Mouse (Mus musculus): Measurements from ENCODE around the gene Sox5. TPM values are rescaled to one million over a fixed set of nuclear protein-coding genes. Genes with fewer than 3 reads are reported as not detected.
A peak's percentile ranks its signal among the peaks of the same experiment; 100 is the strongest.

Sox5 gene
- polyA plus RNA-seq, 1 experiment from 2014 or later: 43.3 TPM

DNA sequence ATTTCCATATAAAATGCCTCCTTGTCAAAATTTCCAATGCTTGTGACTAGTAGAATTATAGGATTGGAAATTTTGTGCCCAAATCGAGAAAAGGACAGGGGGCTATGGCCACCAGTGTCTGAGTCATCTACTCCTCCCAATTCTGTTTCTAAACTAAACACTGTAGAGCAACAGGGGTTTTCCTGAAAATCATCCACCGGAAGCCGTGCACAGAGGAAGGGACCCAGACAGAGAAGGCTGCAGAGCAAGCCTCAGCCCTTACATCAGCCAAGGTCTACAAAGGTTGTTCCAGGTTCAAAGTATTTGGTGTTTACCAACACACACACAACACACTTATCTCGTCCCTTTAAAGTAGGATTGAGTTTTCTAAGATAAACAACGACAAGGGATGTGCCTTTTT is 824.7 kb downstream of the Sox5 start:
- Histone ChIP-seq H3K9me3 (replicated peaks; ENCODE audit: control insufficient read depth, low read length, poor library complexity, severe bottlenecking) (no peaks in the 10 kb centered on the region), H3K9ac (ENCODE audit: low read depth, low read length) (no peak overlapping the region), H3K4me1 (ENCODE audit: control insufficient read depth, insufficient read depth, low read length) (no peaks in the 10 kb centered on the region), H3K27me3 (ENCODE audit: control insufficient read depth, insufficient read depth, low read depth, low read length) (no peaks in the 10 kb centered on the region), H3K36me3 (ENCODE audit: control insufficient read depth, insufficient read depth, low read length) (no peaks in the 10 kb centered on the region), H3K4me2 (ENCODE audit: low read length) (no peak overlapping the region), H3K27ac (ENCODE audit: low read length) (no peak overlapping the region), H3K4me3 (ENCODE audit: low read depth, low read length) (no peak overlapping the region)
- WGBS: 87% methylated on average over 5 of the region's 5 CpGs
- ATAC-seq: no peak

DNA sequence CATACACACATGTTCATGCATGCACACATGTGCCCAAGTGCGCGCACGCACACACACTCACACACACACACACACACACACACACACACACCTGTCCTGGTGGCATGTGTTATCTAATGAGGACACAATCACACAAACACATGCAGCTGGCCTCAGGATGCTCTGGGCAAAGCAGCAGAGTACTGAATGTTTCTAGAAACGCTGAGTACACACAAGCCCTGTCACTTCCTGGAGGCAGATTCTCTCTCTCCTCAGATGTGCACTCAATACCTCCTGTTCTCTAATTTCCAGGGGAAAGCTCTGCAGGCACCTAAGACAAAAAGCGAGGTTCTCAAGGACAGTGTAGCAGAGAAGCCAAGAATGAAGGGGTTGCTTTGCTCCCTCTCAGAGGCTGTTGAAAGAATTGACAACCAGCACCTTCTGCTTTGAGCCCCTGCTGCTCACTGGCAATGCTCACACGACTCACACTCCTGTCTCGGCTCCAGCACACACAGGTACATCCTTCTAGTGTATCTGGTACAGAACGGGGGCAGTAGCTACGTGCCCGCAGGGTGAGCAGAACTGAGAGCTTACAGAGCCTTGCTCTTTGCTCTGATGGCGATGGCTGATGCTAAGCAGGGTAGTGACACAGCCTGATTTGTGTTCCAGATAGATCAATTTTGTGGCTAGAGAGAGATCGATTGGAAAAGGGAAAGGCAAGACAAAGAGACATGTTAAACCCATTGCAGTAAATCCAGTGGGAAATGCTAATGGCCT is 833.0 kb downstream of the Sox5 start:
- no peak overlapping the region for H3K4me2 ChIP-seq (ENCODE audit: low read length)

DNA sequence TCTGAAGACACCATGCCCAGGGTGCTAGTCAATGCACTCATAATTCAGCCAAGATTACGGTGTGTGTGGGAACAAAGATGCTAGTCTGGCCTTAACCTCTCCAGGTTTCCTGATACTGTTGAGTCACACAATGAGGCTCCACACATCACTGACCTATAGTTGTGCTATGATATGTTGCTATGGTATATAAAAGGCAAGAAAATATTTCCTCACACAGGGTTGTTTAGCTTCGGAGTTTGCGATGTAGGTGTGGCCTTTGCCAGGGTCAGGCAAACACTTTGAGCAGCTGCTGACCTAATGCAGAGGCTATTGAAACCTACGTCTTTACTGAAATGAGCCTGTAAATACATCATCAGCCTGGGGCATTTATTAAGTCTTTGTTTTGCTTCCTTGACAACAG is 833.7 kb downstream of the Sox5 start:
- H3K4me2 ChIP-seq (ENCODE audit: low read length): no peak overlapping the region
- H3K4me1 ChIP-seq (ENCODE audit: control insufficient read depth, insufficient read depth, low read length): peaks cover 5% of the 10 kb centered on the region
- H3K36me3 ChIP-seq (ENCODE audit: control insufficient read depth, insufficient read depth, low read length): no peaks in the 10 kb centered on the region
- 89% methylated on average over 4 of the region's 4 CpGs for WGBS
- ATAC-seq: no peak
- no peak overlapping the region for H3K4me3 ChIP-seq (ENCODE audit: low read depth, low read length)
- H3K9ac ChIP-seq (ENCODE audit: low read depth, low read length): no peak overlapping the region
- H3K27me3 ChIP-seq (ENCODE audit: control insufficient read depth, insufficient read depth, low read depth, low read length): no peaks in the 10 kb centered on the region
- no peaks in the 10 kb centered on the region for H3K9me3 ChIP-seq (replicated peaks; ENCODE audit: control insufficient read depth, low read length, poor library complexity, severe bottlenecking)
- no peak overlapping the region for H3K27ac ChIP-seq (ENCODE audit: low read length)

More for the DNA sequence above, 833.0 kb downstream of the Sox5 start:
- H3K27me3 ChIP-seq (ENCODE audit: control insufficient read depth, insufficient read depth, low read depth, low read length): no peaks in the 10 kb centered on the region
- H3K9me3 ChIP-seq (replicated peaks; ENCODE audit: control insufficient read depth, low read length, poor library complexity, severe bottlenecking): no peaks in the 10 kb centered on the region
- H3K9ac ChIP-seq (ENCODE audit: low read depth, low read length): peak overlapping the region; percentile 30; the same call in 1 of the 2 replicates
- no peak overlapping the region for H3K4me3 ChIP-seq (ENCODE audit: low read depth, low read length)
- no peaks in the 10 kb centered on the region for H3K36me3 ChIP-seq (ENCODE audit: control insufficient read depth, insufficient read depth, low read length)
- H3K4me1 ChIP-seq (ENCODE audit: control insufficient read depth, insufficient read depth, low read length): peaks cover 5% of the 10 kb centered on the region
- H3K27ac ChIP-seq (ENCODE audit: low read length): peak overlapping the region; percentile 36
- ATAC-seq: 0 out of 2 replicates have a peak, but pooled peaks have one; percentile 39
- 62% methylated on average over 12 of the region's 12 CpGs for WGBS

DNA sequence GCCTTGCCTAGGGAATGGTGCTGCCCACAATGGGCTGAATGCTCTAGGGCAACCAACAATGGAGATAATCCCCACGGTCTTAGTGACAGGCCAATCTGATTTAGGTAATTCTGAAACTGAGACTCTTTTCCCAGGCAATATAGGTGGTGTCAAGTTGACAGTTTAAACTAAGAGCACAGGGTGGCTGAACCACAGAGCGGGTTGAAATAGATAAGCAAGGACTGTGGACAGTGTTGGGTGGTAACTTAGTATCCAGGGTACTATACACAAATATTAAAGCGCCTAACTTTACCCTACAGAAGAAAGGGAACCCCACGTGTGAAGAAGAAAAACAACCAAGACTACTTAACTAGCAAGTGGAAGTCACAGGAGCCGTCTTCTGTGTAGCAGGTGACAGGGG is 838.7 kb downstream of the Sox5 start:
- Histone ChIP-seq H3K4me1 (ENCODE audit: control insufficient read depth, insufficient read depth, low read length) (peaks cover 2% of the 10 kb centered on the region; the same call in 1 of the 2 replicates), H3K9me3 (replicated peaks; ENCODE audit: control insufficient read depth, low read length, poor library complexity, severe bottlenecking) (no peaks in the 10 kb centered on the region), H3K27ac (ENCODE audit: low read length) (no peak overlapping the region), H3K9ac (ENCODE audit: low read depth, low read length) (no peak overlapping the region), H3K36me3 (ENCODE audit: control insufficient read depth, insufficient read depth, low read length) (no peaks in the 10 kb centered on the region), H3K4me2 (ENCODE audit: low read length) (no peak overlapping the region), H3K4me3 (ENCODE audit: low read depth, low read length) (no peak overlapping the region), H3K27me3 (ENCODE audit: control insufficient read depth, insufficient read depth, low read depth, low read length) (no peaks in the 10 kb centered on the region)
- WGBS: 82% methylated on average over 5 of the region's 5 CpGs
- no peak for ATAC-seq

DNA sequence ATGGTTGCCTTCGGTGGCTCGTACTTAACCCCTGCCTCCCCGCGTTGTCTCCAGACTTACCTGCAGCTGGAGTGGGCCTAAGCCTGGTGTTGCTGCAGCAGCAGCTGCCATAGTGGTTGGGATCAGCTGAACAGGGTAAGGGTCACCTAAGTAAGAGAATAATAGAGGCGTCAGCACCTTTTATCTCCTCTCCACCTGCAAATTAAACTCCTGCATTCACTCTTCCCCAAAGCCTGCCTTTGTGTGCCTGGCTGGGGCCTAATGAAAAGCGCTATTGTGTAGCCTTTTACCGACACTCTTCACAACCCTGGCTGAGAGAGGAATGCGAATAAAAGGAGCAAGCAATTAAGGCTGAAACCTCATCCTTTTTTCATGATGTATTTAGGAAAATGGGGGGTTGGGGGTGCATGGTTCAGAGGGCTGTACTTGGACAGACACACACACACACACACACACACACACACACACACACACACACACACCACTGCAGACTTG is 840.4 kb downstream of the Sox5 start:
- peaks cover 2% of the 10 kb centered on the region; the same call in 1 of the 2 replicates for H3K4me1 ChIP-seq (ENCODE audit: control insufficient read depth, insufficient read depth, low read length)
- H3K27ac ChIP-seq (ENCODE audit: low read length): no peak overlapping the region
- WGBS: 10% methylated on average over 8 of the region's 8 CpGs
- H3K9ac ChIP-seq (ENCODE audit: low read depth, low read length): no peak overlapping the region
- peak; percentile 62 for ATAC-seq
- H3K27me3 ChIP-seq (ENCODE audit: control insufficient read depth, insufficient read depth, low read depth, low read length): no peaks in the 10 kb centered on the region
- H3K4me2 ChIP-seq (ENCODE audit: low read length): no peak overlapping the region
- H3K9me3 ChIP-seq (replicated peaks; ENCODE audit: control insufficient read depth, low read length, poor library complexity, severe bottlenecking): no peaks in the 10 kb centered on the region
- H3K36me3 ChIP-seq (ENCODE audit: control insufficient read depth, insufficient read depth, low read length): no peaks in the 10 kb centered on the region
- no peak overlapping the region for H3K4me3 ChIP-seq (ENCODE audit: low read depth, low read length)

DNA sequence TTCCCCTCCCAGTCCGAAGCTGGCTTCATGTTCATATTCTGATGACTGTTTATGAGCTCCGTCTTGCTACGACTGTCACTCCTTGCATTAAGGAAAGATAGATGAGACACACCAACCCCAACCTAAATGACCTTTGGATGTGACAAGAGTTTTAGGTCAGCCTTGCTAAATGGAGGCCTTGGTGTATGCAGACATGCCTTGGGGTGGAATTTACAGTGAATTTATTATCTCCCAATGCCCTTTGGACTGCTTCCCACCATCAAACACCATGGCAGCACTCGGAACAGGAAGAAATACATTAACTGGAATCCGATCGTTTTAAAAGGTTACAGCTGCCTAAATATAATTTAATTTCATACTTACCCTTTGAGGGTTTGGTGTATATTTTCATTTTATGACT is 858.6 kb downstream of the Sox5 start:
- Histone ChIP-seq H3K36me3 (ENCODE audit: control insufficient read depth, insufficient read depth, low read length) (no peaks in the 10 kb centered on the region), H3K27ac (ENCODE audit: low read length) (no peak overlapping the region), H3K9me3 (replicated peaks; ENCODE audit: control insufficient read depth, low read length, poor library complexity, severe bottlenecking) (no peaks in the 10 kb centered on the region), H3K27me3 (ENCODE audit: control insufficient read depth, insufficient read depth, low read depth, low read length) (no peaks in the 10 kb centered on the region), H3K4me2 (ENCODE audit: low read length) (no peak overlapping the region), H3K4me1 (ENCODE audit: control insufficient read depth, insufficient read depth, low read length) (peaks cover 3% of the 10 kb centered on the region), H3K4me3 (ENCODE audit: low read depth, low read length) (no peak overlapping the region), H3K9ac (ENCODE audit: low read depth, low read length) (no peak overlapping the region)
- 83% methylated on average over 6 of the region's 6 CpGs for WGBS
- no peak for ATAC-seq

DNA sequence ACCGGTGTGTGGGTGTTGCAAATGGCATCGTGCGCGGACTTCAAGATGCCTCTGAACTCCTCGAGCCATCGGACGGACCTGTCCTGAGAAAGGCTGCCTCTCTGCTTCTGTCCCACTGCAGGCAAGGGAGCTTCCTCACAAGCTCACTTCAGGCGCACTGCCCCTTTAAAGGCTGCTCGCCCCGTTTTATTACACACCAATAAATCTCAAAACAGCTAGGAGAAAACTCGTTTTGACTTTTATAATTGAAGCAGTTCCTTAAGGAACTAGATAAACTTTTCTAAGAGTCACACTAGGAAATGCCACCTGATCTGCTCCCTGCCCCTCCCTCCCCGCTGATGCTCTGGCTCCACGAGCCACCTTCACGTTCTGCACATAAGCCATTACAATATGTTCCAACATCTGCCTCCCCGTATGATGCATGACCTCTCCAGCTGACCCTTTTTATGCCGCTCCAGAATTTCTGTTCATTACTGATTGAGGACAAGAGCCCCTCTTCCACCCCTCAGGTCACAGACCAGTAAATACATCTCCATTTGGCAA is 863.3 kb downstream of the Sox5 start:
- Histone ChIP-seq H3K36me3 (ENCODE audit: control insufficient read depth, insufficient read depth, low read length) (no peaks in the 10 kb centered on the region), H3K27ac (ENCODE audit: low read length) (no peak overlapping the region), H3K4me2 (ENCODE audit: low read length) (no peak overlapping the region), H3K4me3 (ENCODE audit: low read depth, low read length) (no peak overlapping the region), H3K9ac (ENCODE audit: low read depth, low read length) (no peak overlapping the region), H3K27me3 (ENCODE audit: control insufficient read depth, insufficient read depth, low read depth, low read length) (no peaks in the 10 kb centered on the region), H3K4me1 (ENCODE audit: control insufficient read depth, insufficient read depth, low read length) (peaks cover 3% of the 10 kb centered on the region), H3K9me3 (replicated peaks; ENCODE audit: control insufficient read depth, low read length, poor library complexity, severe bottlenecking) (no peaks in the 10 kb centered on the region)
- 66% methylated on average over 16 of the region's 16 CpGs for WGBS
- no peak for ATAC-seq

DNA sequence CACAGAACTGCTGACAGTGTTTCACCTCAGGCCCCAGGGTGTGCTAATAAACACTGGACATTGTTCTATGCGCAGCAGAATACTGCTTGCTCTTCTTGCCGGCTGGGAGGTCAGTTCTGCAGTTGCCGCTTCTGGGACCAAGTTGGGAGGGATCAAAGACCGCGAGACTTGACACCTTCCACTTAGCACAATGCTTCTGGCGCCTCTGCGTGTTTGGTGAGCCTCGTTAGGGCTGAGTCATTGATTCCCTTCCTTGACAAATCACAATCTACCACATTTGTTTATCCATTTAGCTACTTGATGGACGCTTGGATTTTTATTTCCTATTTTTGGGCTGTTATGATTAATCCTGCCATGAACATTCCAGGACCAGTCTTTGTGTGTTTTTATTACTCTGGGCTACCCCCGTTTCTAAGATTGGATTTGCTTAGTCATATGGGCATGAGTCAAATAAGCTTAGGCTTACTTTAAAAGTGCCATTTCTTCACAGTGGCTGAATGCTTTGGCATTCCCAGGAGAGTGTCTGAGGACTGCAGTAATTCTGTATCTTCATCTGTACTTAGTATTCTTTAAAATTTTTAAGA is 865.5 kb downstream of the Sox5 start:
- Histone ChIP-seq H3K27ac (ENCODE audit: low read length) (no peak overlapping the region), H3K4me3 (ENCODE audit: low read depth, low read length) (no peak overlapping the region), H3K4me1 (ENCODE audit: control insufficient read depth, insufficient read depth, low read length) (peaks cover 3% of the 10 kb centered on the region), H3K4me2 (ENCODE audit: low read length) (no peak overlapping the region), H3K36me3 (ENCODE audit: control insufficient read depth, insufficient read depth, low read length) (no peaks in the 10 kb centered on the region), H3K9me3 (replicated peaks; ENCODE audit: control insufficient read depth, low read length, poor library complexity, severe bottlenecking) (no peaks in the 10 kb centered on the region), H3K9ac (ENCODE audit: low read depth, low read length) (no peak overlapping the region), H3K27me3 (ENCODE audit: control insufficient read depth, insufficient read depth, low read depth, low read length) (no peaks in the 10 kb centered on the region)
- ATAC-seq: no peak
- WGBS: 69% methylated on average over 10 of the region's 10 CpGs

DNA sequence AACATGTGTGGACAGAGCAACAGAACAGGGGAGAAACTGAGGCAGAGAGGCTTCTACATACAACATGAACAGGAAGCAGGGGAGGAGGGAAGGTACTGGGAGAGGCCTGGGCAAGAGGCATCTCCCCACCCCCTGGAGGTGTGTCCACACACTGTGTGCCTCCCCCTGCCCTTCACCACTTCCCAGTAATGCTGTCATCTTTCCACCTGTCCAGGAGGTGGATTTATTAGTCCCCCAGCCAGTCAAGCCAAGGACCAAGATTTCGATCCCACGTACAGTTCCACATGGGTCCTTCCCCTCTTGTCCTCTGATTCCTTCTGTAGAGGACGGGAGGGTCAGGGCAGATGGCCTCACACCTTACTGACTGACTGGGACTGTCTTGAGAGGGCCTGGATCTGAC is 866.1 kb downstream of the Sox5 start:
- Histone ChIP-seq H3K4me2 (ENCODE audit: low read length) (no peak overlapping the region), H3K4me1 (ENCODE audit: control insufficient read depth, insufficient read depth, low read length) (peaks cover 3% of the 10 kb centered on the region), H3K27ac (ENCODE audit: low read length) (no peak overlapping the region), H3K4me3 (ENCODE audit: low read depth, low read length) (no peak overlapping the region), H3K27me3 (ENCODE audit: control insufficient read depth, insufficient read depth, low read depth, low read length) (no peaks in the 10 kb centered on the region), H3K9me3 (replicated peaks; ENCODE audit: control insufficient read depth, low read length, poor library complexity, severe bottlenecking) (no peaks in the 10 kb centered on the region), H3K9ac (ENCODE audit: low read depth, low read length) (no peak overlapping the region), H3K36me3 (ENCODE audit: control insufficient read depth, insufficient read depth, low read length) (no peaks in the 10 kb centered on the region)
- 88% methylated on average over 3 of the region's 3 CpGs for WGBS
- no peak for ATAC-seq

Measured in midbrain, embryonic 16.5 days (tissue).